Mouse (Mus musculus) CH12.LX (cell line): Measurements from ENCODE around the gene Pfpl.

Experiments used
- CTCF ChIP-seq, 2 experiments: IDR thresholded peaks in 1 of 2; conservative IDR thresholded peaks in 1 of 2; 2 replicates each; pipeline ENCODE4 v1.5.1; 2011 to 2012; ENCODE audit warnings: low read depth in 2 of 2, low read length in 2 of 2, improper control_type of control experiment in 1 of 2, inconsistent platforms in 1 of 2, mild to moderate bottlenecking in 1 of 2, moderate library complexity in 1 of 2
- EP300 ChIP-seq: IDR thresholded peaks from 2 replicates; pipeline ENCODE4 v1.6.1; 2011; ENCODE audit warnings: low read length, improper control_type of control experiment
- GABPA ChIP-seq: IDR thresholded peaks from 2 replicates; pipeline ENCODE4 v1.6.1; 2012; ENCODE audit warnings: low read depth, low read length, improper control_type of control experiment, inconsistent platforms; ENCODE audit not compliant: insufficient replicate concordance
- MAX ChIP-seq: IDR thresholded peaks from 2 replicates; pipeline ENCODE4 v1.6.1; 2011; ENCODE audit warnings: low read length, improper control_type of control experiment
- MYC ChIP-seq: IDR thresholded peaks from 2 replicates; pipeline ENCODE4 v1.6.1; 2011; ENCODE audit warnings: low read depth, mild to moderate bottlenecking, improper control_type of control experiment, low read length
- NRF1 ChIP-seq: IDR thresholded peaks from 2 replicates; pipeline ENCODE4 v1.6.1; 2014; ENCODE audit warnings: low read depth, mild to moderate bottlenecking, inconsistent platforms, low read length, improper control_type of control experiment, moderate library complexity
- POLR2A ChIP-seq: IDR thresholded peaks from 2 replicates; pipeline ENCODE4 v1.6.1; 2011; ENCODE audit warnings: low read depth, mild to moderate bottlenecking, improper control_type of control experiment, low read length
- TBP ChIP-seq: conservative IDR thresholded peaks from 2 replicates; pipeline ENCODE4 v1.6.1; 2011; ENCODE audit warnings: low read depth, low read length, improper control_type of control experiment
- USF1 ChIP-seq: IDR thresholded peaks from 2 replicates; pipeline ENCODE4 v1.6.1; 2014; ENCODE audit warnings: low read depth, mild to moderate bottlenecking, inconsistent platforms, low read length, improper control_type of control experiment
- ZC3H11A ChIP-seq: IDR thresholded peaks from 2 replicates; pipeline ENCODE4 v1.6.1; 2012; ENCODE audit warnings: low read depth, mild to moderate bottlenecking, inconsistent platforms, low read length, improper control_type of control experiment
- ZKSCAN1 ChIP-seq: IDR thresholded peaks from 2 replicates; pipeline ENCODE4 v1.6.1; 2012; ENCODE audit warnings: low read depth, inconsistent platforms, low read length, improper control_type of control experiment, borderline replicate concordance
- ZNF384 ChIP-seq: IDR thresholded peaks from 2 replicates; pipeline ENCODE4 v1.6.1; 2012; ENCODE audit warnings: low read depth, low read length, improper control_type of control experiment, inconsistent platforms

- TF ChIP-seq POLR2A: no peak
- no peak for TF ChIP-seq USF1
- TF ChIP-seq EP300: no peak
- no peak for TF ChIP-seq CTCF (conservative IDR thresholded peaks at IDR 0.05 in 1 of 2, IDR thresholded peaks at IDR 0.05 in 1 of 2; ENCODE audit: low read depth in 2 of 2, low read length in 2 of 2)
- no peak for TF ChIP-seq NRF1
- no peak for TF ChIP-seq ZKSCAN1
- TF ChIP-seq ZNF384: no peak
- TF ChIP-seq MAX: no peak
- TF ChIP-seq MYC: no peak
- TF ChIP-seq TBP: no peak
- TF ChIP-seq ZC3H11A: no peak
- no peak for TF ChIP-seq GABPA
These were observed 12.5 kb downstream of the Pfpl start for GRCm38 (mm10) chr19:12440103-12440725.
